Mouse (Mus musculus): ENCODE data around the gene Gfra1. TPM values are rescaled to one million over a fixed set of nuclear protein-coding genes. Genes with fewer than 3 reads are reported as not detected.
A peak's percentile ranks its signal among the peaks of the same experiment; 100 is the strongest.

Gfra1 gene
- total RNA-seq, 1 experiment from 2014 or later, result 1.5 TPM

DNA sequence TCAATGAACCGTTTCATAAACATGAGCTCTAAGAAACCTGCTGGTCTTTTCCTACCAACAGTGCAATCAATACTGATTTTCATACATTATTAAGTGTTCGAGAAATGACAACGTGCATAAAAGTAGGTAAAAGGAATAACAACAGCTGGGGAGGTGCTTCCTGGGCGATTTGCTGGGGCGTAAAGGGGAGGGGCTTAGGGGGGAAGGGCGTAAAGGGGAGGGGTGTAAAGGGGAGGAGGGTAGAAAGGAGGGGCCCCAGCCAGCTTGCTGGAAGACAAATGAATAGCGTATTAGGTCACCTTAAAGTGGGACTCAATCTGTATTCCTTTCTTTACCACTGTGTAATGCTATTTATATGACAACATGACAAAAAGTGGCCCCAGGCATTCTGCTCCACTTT is 13.9 kb downstream of the Gfra1 start:
- DNase-seq, result no peak

DNA sequence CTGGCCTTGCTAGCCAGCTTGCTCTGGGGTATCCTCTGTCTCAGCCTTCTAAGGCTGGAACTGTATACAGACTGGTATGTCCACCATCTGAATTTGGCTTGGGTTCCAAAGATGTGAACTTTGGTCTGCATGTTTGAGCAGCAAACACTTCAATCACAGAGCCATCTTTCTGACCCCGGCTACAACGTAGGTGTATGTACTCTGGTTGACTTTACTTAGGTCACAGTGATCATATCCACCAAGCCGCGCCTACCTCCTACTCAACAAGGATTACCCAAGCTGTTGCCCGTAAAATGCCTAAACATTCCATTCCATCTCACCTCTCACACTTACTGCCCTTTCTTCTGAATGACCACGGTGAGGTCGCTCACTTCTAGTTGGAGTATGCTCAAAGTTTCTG is 14.5 kb downstream of the Gfra1 start:
- no peak for DNase-seq

DNA sequence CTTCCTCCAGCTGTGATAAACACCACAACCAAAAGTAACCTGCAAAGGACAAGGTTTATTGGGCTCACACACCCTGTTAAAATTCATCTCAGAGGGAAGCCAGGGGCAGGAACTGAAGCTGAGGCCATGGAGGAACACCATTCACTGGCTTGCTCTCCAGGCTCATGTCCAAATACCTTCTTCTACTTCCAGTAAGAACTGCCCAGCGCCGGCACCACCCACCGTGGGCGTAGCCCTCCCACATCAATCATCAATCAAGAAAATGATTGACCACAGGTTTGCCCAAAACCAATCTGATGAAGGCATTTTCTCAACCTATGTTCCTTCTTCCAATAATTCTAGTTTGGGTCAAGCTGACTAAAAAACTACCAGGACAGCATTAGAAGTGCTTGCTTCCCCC is 16.9 kb downstream of the Gfra1 start:
- no peak for DNase-seq

GRCm38 (mm10) chr19:58437441-58438071 is 18.2 kb downstream of the Gfra1 start:
- DNase-seq, result no peak

DNA sequence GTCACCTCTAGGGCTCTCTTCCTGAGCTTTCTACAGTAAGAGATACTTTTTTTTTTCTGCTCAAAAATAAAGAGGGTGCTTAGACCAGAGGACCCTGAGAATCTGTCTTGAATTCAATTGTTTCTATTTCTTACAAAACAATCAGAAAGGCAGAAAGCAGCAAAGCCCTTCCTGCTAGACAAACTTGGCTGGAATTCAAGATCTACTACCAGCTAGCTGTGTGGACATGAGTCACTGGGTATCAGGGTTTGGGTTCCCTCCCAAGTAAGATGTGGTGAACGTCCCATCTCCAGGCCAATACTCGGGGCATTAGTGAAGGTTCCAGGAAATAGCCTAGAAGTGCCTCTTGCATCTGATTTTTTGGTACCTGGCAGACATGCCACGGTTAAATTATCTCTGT is 18.8 kb downstream of the Gfra1 start:
- no peak for DNase-seq

- DNase-seq, result no peak
Measured at GRCm38 (mm10) chr19:58435877-58436276, 19.8 kb downstream of the Gfra1 start.

- DNase-seq, result no peak
Measured at GRCm38 (mm10) chr19:58432840-58433239, 22.9 kb downstream of the Gfra1 start.

GRCm38 (mm10) chr19:58428546-58428945 is 27.2 kb downstream of the Gfra1 start:
- DNase-seq, result no peak

GRCm38 (mm10) chr19:58427348-58427747 is 28.4 kb downstream of the Gfra1 start:
- DNase-seq, result no peak

DNA sequence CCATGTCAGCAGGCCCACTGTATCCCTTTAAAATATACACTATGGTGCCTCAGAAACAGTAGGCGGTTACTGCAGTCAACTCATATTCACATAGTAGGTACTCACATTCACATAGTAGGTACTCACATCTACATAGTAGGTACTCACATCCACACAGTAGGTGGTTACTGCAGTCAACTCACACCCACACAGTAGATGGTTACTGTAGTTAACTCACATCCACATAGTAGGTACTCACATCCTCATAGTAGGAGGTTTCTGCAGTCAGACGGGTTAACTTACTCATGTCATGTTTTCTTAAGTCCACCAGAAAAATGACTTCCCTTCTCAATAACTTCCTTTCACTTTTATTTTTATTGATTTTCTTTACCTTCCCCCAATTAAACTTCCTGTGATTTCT is 30.8 kb downstream of the Gfra1 start:
- no peak for DNase-seq

- no peak for DNase-seq
Measured at GRCm38 (mm10) chr19:58424179-58424578, 31.5 kb downstream of the Gfra1 start.

DNA sequence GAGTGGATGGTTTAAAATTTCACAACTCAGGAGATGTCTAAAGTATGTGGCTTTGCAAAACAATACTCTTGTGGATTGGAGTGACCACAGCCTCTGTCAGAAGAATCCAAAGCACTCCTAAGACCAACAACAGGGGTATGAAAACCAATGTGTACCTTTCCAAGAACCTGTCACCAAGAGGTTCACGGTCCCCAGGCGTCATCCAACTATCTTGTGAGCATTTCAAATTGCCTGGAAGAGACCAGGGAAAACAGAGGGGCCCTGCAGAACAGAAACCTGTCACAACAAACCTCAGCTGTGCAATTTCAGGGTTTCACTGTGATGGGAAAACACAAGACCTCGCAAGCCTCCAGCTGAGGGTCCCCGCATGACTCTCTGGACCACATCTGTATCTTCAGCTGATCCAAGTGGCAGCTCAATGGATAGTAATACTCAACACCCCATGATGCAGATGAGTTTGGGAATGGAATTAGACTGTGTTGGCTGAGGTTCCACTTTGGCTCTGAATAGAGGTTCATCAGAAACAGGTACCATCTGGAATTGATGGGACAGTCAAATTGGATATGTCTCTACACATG is 32.7 kb downstream of the Gfra1 start:
- DNase-seq, result no peak

GRCm38 (mm10) chr19:58419685-58420084 is 36.0 kb downstream of the Gfra1 start:
- DNase-seq, result no peak

GRCm38 (mm10) chr19:58419278-58419677 is 36.4 kb downstream of the Gfra1 start:
- no peak for DNase-seq

- no peak for DNase-seq
Measured at GRCm38 (mm10) chr19:58415173-58415572, 40.5 kb downstream of the Gfra1 start.

GRCm38 (mm10) chr19:58414733-58415132 is 41.0 kb downstream of the Gfra1 start:
- no peak for DNase-seq

GRCm38 (mm10) chr19:58413290-58413689 is 42.4 kb downstream of the Gfra1 start:
- DNase-seq, result peak; percentile 39

- DNase-seq, result no peak
Measured at GRCm38 (mm10) chr19:58412811-58413210, 42.9 kb downstream of the Gfra1 start.

GRCm38 (mm10) chr19:58406726-58407125 is 49.0 kb downstream of the Gfra1 start:
- DNase-seq, result no peak

DNA sequence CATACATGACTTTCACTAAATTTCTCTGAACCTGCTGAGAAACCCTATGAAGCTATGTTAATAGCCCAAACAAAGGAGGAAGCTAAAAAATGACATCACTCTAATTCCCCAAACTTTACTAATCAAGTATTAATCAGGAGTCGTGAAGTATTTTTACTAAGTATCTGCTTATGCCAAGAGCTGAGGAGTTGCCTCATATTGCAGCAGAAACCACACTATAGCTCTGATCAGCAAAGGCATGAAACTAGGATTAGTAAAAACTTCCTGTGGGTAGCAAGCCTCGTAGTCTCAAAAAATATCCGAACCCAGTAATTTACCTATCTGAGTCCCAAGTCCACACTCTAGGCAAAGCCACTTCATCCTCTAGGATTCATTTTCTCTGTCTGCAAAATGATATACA is 55.5 kb downstream of the Gfra1 start:
- DNase-seq, result no peak

DNA sequence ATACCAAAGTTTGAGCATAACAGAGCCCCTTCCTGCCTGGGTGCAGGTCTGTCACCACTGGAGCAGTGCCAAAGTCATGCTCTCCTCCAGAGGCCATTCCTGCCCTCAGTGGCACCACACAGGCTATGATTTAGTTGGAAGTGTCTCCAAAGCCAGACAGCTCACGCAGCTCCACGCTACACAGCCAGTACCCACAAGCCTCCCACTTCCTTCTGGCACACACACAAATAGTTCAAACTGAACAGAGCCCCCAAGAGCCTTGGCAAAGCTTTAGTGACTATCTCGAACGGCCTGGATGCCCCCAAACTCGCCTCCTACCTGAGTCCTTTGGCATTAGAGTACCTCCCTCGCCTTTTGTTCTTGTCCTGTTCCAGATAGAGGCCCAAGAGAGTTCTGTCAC is 56.5 kb downstream of the Gfra1 start:
- DNase-seq, result no peak

DNA sequence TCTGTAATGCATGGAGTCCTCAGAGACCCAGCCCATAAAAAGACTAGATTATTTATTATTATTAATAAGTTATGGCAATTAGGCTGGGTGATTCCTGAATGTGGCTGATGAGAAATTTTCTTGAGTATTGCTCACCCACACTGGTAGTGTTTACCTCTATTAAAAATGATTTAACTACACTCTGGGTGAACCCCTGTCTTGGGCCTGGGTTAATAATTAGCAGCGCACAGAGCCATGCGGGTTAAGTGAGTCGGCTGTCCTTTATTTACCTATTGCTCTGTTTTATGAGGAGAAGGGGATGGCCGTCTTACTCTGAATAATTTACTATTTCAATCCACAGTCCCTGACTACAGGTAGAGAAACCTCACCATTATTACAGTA is 59.1 kb downstream of the Gfra1 start:
- no peak for DNase-seq

GRCm38 (mm10) chr19:58395785-58396603 is 59.7 kb downstream of the Gfra1 start:
- no peak for DNase-seq

- DNase-seq, result no peak
Measured at GRCm38 (mm10) chr19:58393121-58393520, 62.6 kb downstream of the Gfra1 start.
